Mouse (Mus musculus) midbrain, embryonic 15.5 days (tissue): ENCODE measurements at regions not wholly inside any gene's neighbourhood (a gene's known extent, or its start where the extent isn't known, plus 50 kb on each side); places are given as distances from the start of the nearest gene placed in this dataset.
"Not testable (repeated sequence)": the region's sequence is repeated elsewhere in the genome, so short reads cannot be mapped to it uniquely, and the experiment has no call there.

Source experiments
- ATAC-seq: fragments of 200-750 bp; cut with Nextera tagmentation; replicated peaks from 2 replicates; pipeline ENCODE4 v1.8.0; 2017; ENCODE audit warnings: moderate TSS enrichment
- H3K27ac ChIP-seq: fragments of 300-500 bp; sonication (generic); 2 replicates; pipeline ENCODE4 v1.5.1; 2015; ENCODE audit warnings: mild to moderate bottlenecking, inconsistent platforms
- H3K27me3 ChIP-seq: fragments of 300-500 bp; sonication (generic); replicated peaks from 2 replicates; pipeline ENCODE4 v1.6.1; 2015; ENCODE audit warnings: inconsistent platforms
- H3K36me3 ChIP-seq: fragments of 300-500 bp; sonication (generic); replicated peaks from 2 replicates; pipeline ENCODE4 v1.6.1; 2015; ENCODE audit warnings: inconsistent platforms
- H3K4me1 ChIP-seq: fragments of 300-500 bp; sonication (generic); 2 replicates; pipeline ENCODE4 v1.6.1; 2015; ENCODE audit warnings: inconsistent platforms
- H3K4me2 ChIP-seq: fragments of 300-500 bp; sonication (generic); 2 replicates; pipeline ENCODE4 v1.6.1; 2015; ENCODE audit warnings: inconsistent platforms, mild to moderate bottlenecking, moderate library complexity
- H3K4me3 ChIP-seq: fragments of 300-500 bp; sonication (generic); 2 replicates; pipeline ENCODE4 v1.5.1; 2015; ENCODE audit warnings: mild to moderate bottlenecking, inconsistent platforms
- H3K9ac ChIP-seq: fragments of 300-500 bp; sonication (generic); 2 replicates; pipeline ENCODE4 v1.6.1; 2015; ENCODE audit warnings: mild to moderate bottlenecking, inconsistent platforms
- H3K9me3 ChIP-seq: fragments of 300-500 bp; sonication (generic); 2 replicates; pipeline ENCODE4 v1.6.1; 2016; ENCODE audit warnings: inconsistent platforms
- WGBS: fragments of 180-500 bp; shearing (Covaris S2); methylation state at CpG from one replicate; pipeline ENCODE4 v1.1.7; 2015; ENCODE audit warnings: mixed read lengths; 5-methylcytosine and 5-hydroxymethylcytosine counted together

- H3K27me3 ChIP-seq: no peaks in the 10 kb centered on the region
- no peaks in the 10 kb centered on the region for H3K4me1 ChIP-seq
- WGBS: 91% methylated on average over 3 of the region's 3 CpGs
- no peak overlapping the region for H3K27ac ChIP-seq
- H3K36me3 ChIP-seq: no peaks in the 10 kb centered on the region
- no peaks in the 10 kb centered on the region for H3K9me3 ChIP-seq
- no peak overlapping the region for H3K9ac ChIP-seq
- no peak overlapping the region for H3K4me2 ChIP-seq
- no peak overlapping the region for H3K4me3 ChIP-seq
- ATAC-seq: no peak
Observed at GRCm38 (mm10) chr2:116331801-116332200, 266.2 kb upstream of the Meis2 start.

DNA sequence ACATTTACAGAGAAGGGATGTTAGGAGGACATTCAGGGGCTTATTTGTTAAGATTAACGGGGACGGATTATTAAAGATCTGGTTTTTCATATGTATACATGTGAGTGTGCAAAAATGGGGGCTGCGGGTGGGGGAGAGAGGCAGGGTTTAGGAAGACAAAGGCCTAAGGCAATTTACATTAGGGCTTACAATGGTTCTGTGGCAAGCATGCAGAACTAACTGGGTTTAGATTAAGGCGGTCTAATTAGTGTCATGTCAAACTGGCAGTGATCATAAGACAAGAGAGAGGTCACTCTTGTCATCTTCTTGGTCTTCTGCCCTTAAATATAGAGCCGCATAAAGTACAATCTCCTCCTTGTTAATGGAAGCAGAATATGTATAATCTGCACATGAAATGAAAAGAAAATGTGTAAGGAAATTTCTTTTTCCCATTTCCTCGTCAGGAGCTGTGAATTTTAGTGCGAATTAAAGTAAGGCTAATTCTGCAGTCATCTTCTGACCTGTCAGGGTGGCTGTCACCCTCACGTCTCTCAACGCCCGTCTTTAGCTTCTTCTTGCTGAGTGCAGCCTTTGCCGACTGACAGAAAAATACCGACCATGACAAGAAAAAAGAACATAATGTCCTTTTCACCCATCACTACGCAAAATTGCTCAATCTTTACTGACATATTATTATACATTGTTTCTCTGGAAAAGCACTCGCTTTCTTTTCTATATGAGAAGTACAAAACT is 256.6 kb upstream of the Meis2 start:
- 47% methylated on average over 14 of the region's 14 CpGs for WGBS
- Histone ChIP-seq H3K9ac (no peak overlapping the region), H3K4me1 (peaks cover 11% of the 10 kb centered on the region), H3K4me3 (no peak overlapping the region), H3K4me2 (no peak overlapping the region; the same call in 1 of the 2 replicates), H3K27ac (peak overlapping the region; percentile 38), H3K36me3 (no peaks in the 10 kb centered on the region), H3K9me3 (no peaks in the 10 kb centered on the region), H3K27me3 (no peaks in the 10 kb centered on the region)
- ATAC-seq: peak; percentile 43

DNA sequence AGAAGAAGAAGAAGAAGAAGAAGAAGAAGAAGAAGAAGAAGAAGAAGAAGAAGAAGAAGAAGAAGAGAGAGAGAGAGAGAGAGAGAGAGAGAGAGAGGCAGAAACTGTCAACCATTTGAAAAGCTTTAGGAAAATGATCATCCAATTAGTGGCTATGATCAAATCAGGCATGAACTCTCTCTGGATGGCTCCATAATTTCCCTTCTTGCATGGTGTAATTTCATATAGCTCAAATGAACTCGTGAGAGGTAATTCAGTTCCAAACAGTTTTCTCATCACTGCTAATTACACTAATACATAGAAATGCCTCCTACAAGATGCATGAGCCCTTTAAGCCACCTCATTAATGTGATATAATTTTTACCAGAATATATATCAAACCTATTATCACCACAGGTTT is 233.9 kb upstream of the Meis2 start:
- Histone ChIP-seq H3K4me3 (no peak overlapping the region), H3K27ac (no peak overlapping the region), H3K4me2 (no peak overlapping the region), H3K27me3 (no peaks in the 10 kb centered on the region), H3K9me3 (no peaks in the 10 kb centered on the region), H3K4me1 (no peaks in the 10 kb centered on the region), H3K9ac (no peak overlapping the region), H3K36me3 (no peaks in the 10 kb centered on the region)
- ATAC-seq: no peak
- WGBS: 68% methylated on average over 1 of the region's 1 CpGs

DNA sequence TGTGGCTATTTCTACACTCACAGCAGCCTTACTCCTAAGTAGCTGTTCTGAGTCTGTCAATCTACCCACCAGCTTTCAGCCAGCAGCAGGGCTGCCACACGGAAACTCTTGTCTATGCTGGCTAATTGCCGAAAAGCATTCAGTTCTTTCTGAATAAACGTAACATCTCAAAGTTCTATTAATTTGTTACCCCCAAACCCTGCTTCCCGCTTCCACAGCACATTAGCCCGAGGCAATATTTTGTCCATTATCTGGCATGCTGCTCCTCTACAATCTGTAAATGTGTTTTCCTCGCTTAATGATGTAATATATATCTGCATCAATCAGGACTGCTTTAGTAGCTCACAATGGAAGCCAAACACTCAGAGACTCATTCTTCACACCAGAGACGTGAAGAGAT is 224.2 kb upstream of the Meis2 start:
- H3K27ac ChIP-seq: no peak overlapping the region
- H3K9me3 ChIP-seq: no peaks in the 10 kb centered on the region
- 65% methylated on average over 7 of the region's 7 CpGs for WGBS
- H3K4me1 ChIP-seq: no peaks in the 10 kb centered on the region
- 0 out of 2 replicates have a peak, but pooled peaks have one; percentile 33 for ATAC-seq
- H3K4me3 ChIP-seq: no peak overlapping the region
- H3K9ac ChIP-seq: no peak overlapping the region
- no peaks in the 10 kb centered on the region for H3K27me3 ChIP-seq
- H3K36me3 ChIP-seq: no peaks in the 10 kb centered on the region
- no peak overlapping the region for H3K4me2 ChIP-seq

DNA sequence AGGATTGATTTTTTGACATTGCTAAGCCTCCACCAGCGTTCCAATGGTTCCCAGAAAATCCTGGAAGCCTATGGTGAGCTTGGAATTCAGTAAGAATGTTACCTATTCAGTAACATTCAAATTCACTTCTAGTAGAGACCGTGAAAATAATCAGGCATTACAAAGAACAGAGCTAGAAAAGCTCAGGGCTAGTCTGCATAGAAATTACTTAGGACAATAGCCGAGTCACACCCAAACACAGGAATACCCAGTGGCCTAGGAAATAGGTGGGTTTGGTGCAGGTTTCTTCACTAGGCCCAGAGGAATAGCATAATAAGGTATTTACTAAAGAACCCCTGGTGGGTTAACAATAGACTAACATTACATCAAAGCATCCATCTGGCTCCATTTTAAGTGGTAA is 177.6 kb upstream of the Meis2 start:
- not testable (repeated sequence) for H3K36me3 ChIP-seq, H3K9ac ChIP-seq, H3K4me1 ChIP-seq, H3K27ac ChIP-seq, H3K4me3 ChIP-seq, H3K27me3 ChIP-seq, H3K9me3 ChIP-seq, ATAC-seq, H3K4me2 ChIP-seq
- 42% methylated on average over 3 of the region's 3 CpGs for WGBS

DNA sequence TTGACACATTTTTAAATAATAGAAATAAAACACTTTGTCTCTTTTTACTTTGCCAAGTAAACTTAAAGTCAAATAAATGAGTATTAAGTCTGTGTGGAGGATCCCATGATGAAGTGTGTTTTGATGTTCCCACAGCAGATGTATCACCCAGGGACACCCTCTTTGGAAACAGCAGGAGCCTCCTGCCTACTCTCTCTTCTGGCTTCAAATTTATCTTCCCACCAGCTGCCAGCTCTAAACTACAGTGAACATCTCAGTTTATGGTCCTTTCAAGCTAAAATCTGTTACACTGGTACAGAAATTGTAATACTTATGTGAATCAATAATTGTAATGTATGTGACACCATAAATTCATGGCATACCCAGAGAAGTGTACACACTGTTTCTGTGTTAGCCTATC is 171.1 kb upstream of the Meis2 start:
- Histone ChIP-seq H3K4me1 (no peaks in the 10 kb centered on the region), H3K4me2 (no peak overlapping the region), H3K36me3 (no peaks in the 10 kb centered on the region), H3K9me3 (no peaks in the 10 kb centered on the region), H3K4me3 (no peak overlapping the region), H3K27me3 (no peaks in the 10 kb centered on the region), H3K27ac (no peak overlapping the region), H3K9ac (no peak overlapping the region)
- no peak for ATAC-seq

- Histone ChIP-seq H3K4me3 (no peak overlapping the region), H3K27ac (no peak overlapping the region), H3K9ac (no peak overlapping the region), H3K4me1 (no peaks in the 10 kb centered on the region), H3K36me3 (no peaks in the 10 kb centered on the region), H3K9me3 (no peaks in the 10 kb centered on the region), H3K4me2 (no peak overlapping the region), H3K27me3 (no peaks in the 10 kb centered on the region)
- 94% methylated on average over 1 of the region's 1 CpGs for WGBS
- no peak for ATAC-seq
Observed at GRCm38 (mm10) chr2:116232793-116233192, 167.2 kb upstream of the Meis2 start.

DNA sequence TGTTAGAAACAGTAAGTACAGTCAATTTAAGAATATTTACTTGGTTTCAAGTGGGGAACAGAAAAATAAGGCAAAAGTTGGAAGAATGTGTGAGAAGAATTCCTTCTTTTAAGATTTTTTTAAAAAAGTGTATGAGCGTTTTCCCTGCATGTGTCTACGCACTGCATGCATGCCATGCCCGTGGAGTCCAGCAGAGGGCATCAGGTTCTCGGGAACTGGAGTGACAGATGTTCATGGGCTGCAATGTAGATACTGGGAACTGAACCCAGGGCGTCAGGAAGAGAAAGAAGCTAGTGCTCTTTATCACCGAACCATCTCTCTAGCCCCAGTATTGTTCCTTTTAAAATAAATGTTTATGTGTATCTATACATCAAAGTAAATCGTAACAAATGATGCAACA is 150.8 kb upstream of the Meis2 start:
- Histone ChIP-seq H3K9ac (no peak overlapping the region), H3K4me2 (no peak overlapping the region), H3K36me3 (no peaks in the 10 kb centered on the region), H3K27me3 (no peaks in the 10 kb centered on the region), H3K4me3 (no peak overlapping the region), H3K4me1 (no peaks in the 10 kb centered on the region), H3K9me3 (no peaks in the 10 kb centered on the region), H3K27ac (no peak overlapping the region)
- ATAC-seq: no peak
- 82% methylated on average over 7 of the region's 7 CpGs for WGBS

DNA sequence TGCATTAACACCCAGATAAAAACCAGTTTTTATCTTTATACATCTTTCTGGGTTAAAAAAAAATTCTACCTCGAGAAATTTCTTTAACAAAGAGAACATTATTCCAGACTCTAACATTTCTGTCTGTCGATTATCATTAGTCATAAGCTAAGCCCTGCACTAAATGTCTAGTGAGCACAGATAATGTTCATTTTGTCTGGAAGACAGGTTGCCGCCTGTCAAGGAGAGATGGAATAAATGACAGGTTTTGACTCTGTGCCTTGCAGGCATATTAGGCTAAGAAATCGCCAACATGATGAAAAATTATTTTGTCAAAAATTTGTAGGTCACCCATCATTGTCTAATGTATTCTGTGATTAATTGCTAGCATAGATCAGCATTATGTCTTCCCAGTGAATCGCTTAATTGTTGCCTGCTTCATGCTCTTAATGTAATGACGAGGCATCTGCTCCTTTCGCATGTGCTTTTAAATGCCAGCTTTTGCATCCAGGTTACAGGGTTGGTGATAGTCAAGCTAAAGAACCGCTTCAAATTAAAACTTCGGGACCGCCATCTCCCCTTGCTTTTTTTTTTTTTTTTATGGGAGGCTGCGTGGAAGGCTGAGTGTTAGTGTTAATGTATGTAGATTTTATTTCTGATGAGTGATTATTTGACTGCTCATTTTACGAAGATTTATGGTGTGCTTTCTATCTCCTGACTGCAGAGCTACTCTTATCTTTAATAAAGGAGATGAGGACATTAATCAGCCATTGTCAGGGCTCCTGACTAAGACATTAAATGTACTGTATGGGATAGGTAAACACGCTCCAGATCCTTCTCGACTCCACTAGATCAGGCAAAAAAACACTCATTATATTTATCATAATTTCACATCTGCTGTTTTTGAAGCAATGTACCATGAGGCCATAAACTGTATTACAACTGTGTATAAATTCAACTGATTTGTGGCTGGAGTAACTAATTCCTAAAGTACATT is 135.9 kb upstream of the Meis2 start:
- ATAC-seq: peak; percentile 74; the same call in 1 of the 2 replicates
- H3K9me3 ChIP-seq: no peaks in the 10 kb centered on the region
- no peak overlapping the region for H3K4me3 ChIP-seq
- H3K4me2 ChIP-seq: peak overlapping the region; percentile 18; the same call in 1 of the 2 replicates
- WGBS: 53% methylated on average over 14 of the region's 14 CpGs
- no peak overlapping the region for H3K9ac ChIP-seq
- no peak overlapping the region for H3K27ac ChIP-seq
- H3K4me1 ChIP-seq: 0 out of 2 replicates have a peak, but pooled peaks cover 4% of the 10 kb centered on the region
- H3K36me3 ChIP-seq: no peaks in the 10 kb centered on the region
- no peaks in the 10 kb centered on the region for H3K27me3 ChIP-seq

DNA sequence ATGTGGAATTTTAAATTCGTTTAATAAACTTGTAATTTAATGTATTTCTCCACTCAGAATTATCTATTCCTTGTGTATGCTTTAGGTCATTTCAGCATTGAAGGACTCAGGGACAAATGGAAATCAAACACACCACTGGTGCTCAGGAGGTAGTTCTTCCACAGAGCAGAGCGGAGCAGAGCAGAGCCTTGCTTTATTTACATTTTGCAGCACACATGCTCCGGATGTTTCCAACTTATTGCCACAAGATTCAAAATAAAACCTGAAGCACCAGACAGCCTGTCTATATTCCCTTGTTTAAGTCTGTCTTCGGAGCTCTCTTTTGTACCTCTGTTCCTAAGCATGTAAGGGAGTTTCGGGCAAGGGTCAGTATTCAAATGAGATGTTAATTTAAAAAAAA is 135.2 kb upstream of the Meis2 start:
- H3K4me2 ChIP-seq: no peak overlapping the region
- WGBS: 52% methylated on average over 5 of the region's 5 CpGs
- H3K9me3 ChIP-seq: no peaks in the 10 kb centered on the region

GRCm38 (mm10) chr2:116181861-116182260 is 116.2 kb upstream of the Meis2 start:
- no peak overlapping the region for H3K4me3 ChIP-seq
- WGBS: 82% methylated on average over 11 of the region's 11 CpGs
- no peaks in the 10 kb centered on the region for H3K27me3 ChIP-seq
- H3K4me2 ChIP-seq: no peak overlapping the region
- H3K27ac ChIP-seq: no peak overlapping the region
- no peak overlapping the region for H3K9ac ChIP-seq
- H3K4me1 ChIP-seq: no peaks in the 10 kb centered on the region
- no peak for ATAC-seq
- H3K36me3 ChIP-seq: no peaks in the 10 kb centered on the region
- no peaks in the 10 kb centered on the region for H3K9me3 ChIP-seq

More for the DNA sequence above, 135.2 kb upstream of the Meis2 start:
- no peaks in the 10 kb centered on the region for H3K36me3 ChIP-seq
- H3K4me1 ChIP-seq: 0 out of 2 replicates have a peak, but pooled peaks cover 4% of the 10 kb centered on the region
- ATAC-seq: peak; percentile 52; the same call in 1 of the 2 replicates
- no peak overlapping the region for H3K9ac ChIP-seq
- H3K27ac ChIP-seq: no peak overlapping the region
- no peak overlapping the region for H3K4me3 ChIP-seq
- no peaks in the 10 kb centered on the region for H3K27me3 ChIP-seq

DNA sequence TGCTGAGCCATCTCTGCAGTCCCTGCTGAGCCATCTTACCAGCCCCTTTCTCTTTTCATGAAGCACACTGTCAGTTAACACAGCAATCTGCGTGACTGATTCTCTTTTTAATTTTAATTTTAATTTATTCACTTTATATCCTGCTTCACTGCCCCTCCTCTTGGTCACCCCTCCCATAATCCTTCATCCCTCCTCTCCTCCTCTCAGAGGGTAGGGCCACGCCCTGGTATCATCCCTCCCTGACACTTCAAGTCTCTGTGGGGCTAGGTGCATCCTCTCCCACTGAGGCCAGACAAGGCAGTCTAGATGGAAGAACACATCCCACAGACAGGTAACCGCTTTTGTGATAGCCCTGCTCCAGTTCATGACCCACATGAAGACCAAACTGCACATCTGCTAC is 111.5 kb upstream of the Meis2 start:
- no peak overlapping the region for H3K4me2 ChIP-seq
- H3K4me3 ChIP-seq: no peak overlapping the region
- H3K9me3 ChIP-seq: no peaks in the 10 kb centered on the region
- H3K36me3 ChIP-seq: no peaks in the 10 kb centered on the region
- ATAC-seq: no peak
- no peaks in the 10 kb centered on the region for H3K27me3 ChIP-seq
- no peak overlapping the region for H3K27ac ChIP-seq
- no peak overlapping the region for H3K9ac ChIP-seq
- WGBS: 85% methylated on average over 3 of the region's 3 CpGs
- H3K4me1 ChIP-seq: no peaks in the 10 kb centered on the region
